Mouse (Mus musculus) heart, postnatal 0 days (tissue): ENCODE measurements at regions not wholly inside any gene's neighbourhood (a gene's known extent, or its start where the extent isn't known, plus 50 kb on each side); places are given as distances from the start of the nearest gene placed in this dataset.

Source experiments
- ATAC-seq: fragments of 200-750 bp; cut with Nextera tagmentation; 2 replicates; pipeline ENCODE4 v1.8.0; 2017; ENCODE audit warnings: low read depth, moderate number of reproducible peaks, moderate library complexity; ENCODE audit not compliant: insufficient read depth
- DNase-seq: peaks from one replicate; pipeline ENCODE4 v3.0.0-alpha.2; 2016; ENCODE audit warnings: low spot score
- H3K27ac ChIP-seq: fragments of 300-500 bp; sonication (generic); 2 replicates; pipeline ENCODE4 v1.5.1; 2014; ENCODE audit warnings: low read depth, mild to moderate bottlenecking
- H3K27me3 ChIP-seq: fragments of 300-500 bp; sonication (generic); 2 replicates; pipeline ENCODE4 v1.6.1; 2014; ENCODE audit warnings: low read length, mixed read lengths; ENCODE audit not compliant: control insufficient read depth, insufficient read depth
- H3K36me3 ChIP-seq: fragments of 300-500 bp; sonication (generic); replicated peaks from 2 replicates; pipeline ENCODE4 v1.6.1; 2014; ENCODE audit warnings: low read length, mixed read lengths; ENCODE audit not compliant: control insufficient read depth, insufficient read depth
- H3K4me1 ChIP-seq: fragments of 300-500 bp; sonication (generic); 2 replicates; pipeline ENCODE4 v1.6.1; 2014; ENCODE audit warnings: antibody characterized with exemption; ENCODE audit not compliant: control insufficient read depth, insufficient read depth
- H3K4me2 ChIP-seq: fragments of 300-500 bp; sonication (generic); 2 replicates; pipeline ENCODE4 v1.6.1; 2014; ENCODE audit warnings: low read depth, mild to moderate bottlenecking, low read length, moderate library complexity
- H3K4me3 ChIP-seq: fragments of 300-500 bp; sonication (generic); 2 replicates; pipeline ENCODE4 v1.5.1; 2014; ENCODE audit warnings: low read depth, low read length
- H3K9ac ChIP-seq: fragments of 300-500 bp; sonication (generic); replicated peaks from 2 replicates; pipeline ENCODE4 v1.6.1; 2014; ENCODE audit warnings: low read depth, low read length, mixed read lengths
- H3K9me3 ChIP-seq: fragments of 300-500 bp; sonication (generic); replicated peaks from 2 replicates; pipeline ENCODE4 v1.6.1; 2016; ENCODE audit warnings: low read length; ENCODE audit not compliant: control insufficient read depth
- CTCF ChIP-seq: IDR thresholded peaks from 2 replicates; pipeline ENCODE4 v1.5.1; 2016; ENCODE audit warnings: antibody characterized with exemption, control low read depth, low read depth
- EP300 ChIP-seq: IDR thresholded peaks from 2 replicates; pipeline ENCODE4 v1.6.1; 2016; ENCODE audit warnings: antibody characterized with exemption, low read depth
- WGBS: fragments of 180-500 bp; shearing (Covaris S2); extraction: QIAGEN DNeasy Blood & Tissue Kit; methylation state at CpG from one replicate; pipeline ENCODE4 v1.1.7; 2014; 5-methylcytosine and 5-hydroxymethylcytosine counted together

GRCm38 (mm10) chr9:31971801-31972628 is 58.8 kb upstream of the Barx2 start:
- Histone ChIP-seq H3K9ac (no peak overlapping the region), H3K36me3 (no peaks in the 10 kb centered on the region), H3K27me3 (no peaks in the 10 kb centered on the region), H3K4me2 (peak overlapping the region; percentile 33), H3K9me3 (no peaks in the 10 kb centered on the region), H3K4me1 (peaks cover 4% of the 10 kb centered on the region), H3K4me3 (no peak overlapping the region), H3K27ac (peak overlapping the region; percentile 77)
- ATAC-seq (peak; percentile 95), DNase-seq (peak; percentile 90)
- TF ChIP-seq EP300 = peak; percentile 85; the same call in 1 of the 2 replicates
- peak; percentile 97 for TF ChIP-seq CTCF
- 7% methylated on average over 7 of the region's 7 CpGs for WGBS

GRCm38 (mm10) chr9:31972629-31972993 is 59.3 kb upstream of the Barx2 start:
- WGBS = 45% methylated on average over 6 of the region's 6 CpGs
- H3K9me3 ChIP-seq = no peaks in the 10 kb centered on the region
- no peaks in the 10 kb centered on the region for H3K36me3 ChIP-seq
- H3K27ac ChIP-seq = peak overlapping the region; percentile 77
- 0 out of 2 replicates have a peak overlapping the region, but pooled peaks have one; percentile 3 for H3K9ac ChIP-seq
- no peaks in the 10 kb centered on the region for H3K27me3 ChIP-seq
- H3K4me1 ChIP-seq = peaks cover 4% of the 10 kb centered on the region
- ATAC-seq = no peak
- H3K4me3 ChIP-seq = no peak overlapping the region
- no peak for DNase-seq
- 0 out of 2 replicates have a peak overlapping the region, but pooled peaks have one; percentile 33 for H3K4me2 ChIP-seq
- no peak for TF ChIP-seq CTCF
- no peak for TF ChIP-seq EP300

- no peak overlapping the region for H3K9ac ChIP-seq
- no peak overlapping the region for H3K27ac ChIP-seq
- TF ChIP-seq CTCF (no peak), EP300 (no peak)
- no peaks in the 10 kb centered on the region for H3K9me3 ChIP-seq
- DNase-seq (no peak), ATAC-seq (no peak)
- 70% methylated on average over 2 of the region's 2 CpGs for WGBS
- H3K27me3 ChIP-seq = no peaks in the 10 kb centered on the region
- H3K4me3 ChIP-seq = no peak overlapping the region
- H3K36me3 ChIP-seq = no peaks in the 10 kb centered on the region
- peaks cover 15% of the 10 kb centered on the region for H3K4me1 ChIP-seq
- H3K4me2 ChIP-seq = no peak overlapping the region
Measured at GRCm38 (mm10) chr9:31976191-31976590, 62.9 kb upstream of the Barx2 start.

- Histone ChIP-seq H3K27me3 (no peaks in the 10 kb centered on the region), H3K9ac (no peak overlapping the region), H3K4me2 (no peak overlapping the region), H3K9me3 (no peaks in the 10 kb centered on the region), H3K4me3 (no peak overlapping the region), H3K36me3 (no peaks in the 10 kb centered on the region), H3K27ac (no peak overlapping the region), H3K4me1 (peaks cover 12% of the 10 kb centered on the region)
- DNase-seq = no peak
- ATAC-seq = no peak
- no peak for TF ChIP-seq EP300
- no peak for TF ChIP-seq CTCF
- 99% methylated on average over 2 of the region's 2 CpGs for WGBS
Measured at GRCm38 (mm10) chr9:31978071-31978470, 64.8 kb upstream of the Barx2 start.

- Histone ChIP-seq H3K27ac (peak overlapping the region; percentile 43), H3K4me3 (no peak overlapping the region), H3K27me3 (no peaks in the 10 kb centered on the region), H3K36me3 (no peaks in the 10 kb centered on the region), H3K4me2 (no peak overlapping the region), H3K4me1 (peaks cover 22% of the 10 kb centered on the region), H3K9ac (no peak overlapping the region), H3K9me3 (no peaks in the 10 kb centered on the region)
- ATAC-seq (no peak), DNase-seq (no peak)
- TF ChIP-seq EP300 (no peak), CTCF (no peak)
- 58% methylated on average over 3 of the region's 3 CpGs for WGBS
Measured at GRCm38 (mm10) chr9:31979211-31979610, 65.9 kb upstream of the Barx2 start.

GRCm38 (mm10) chr9:31980459-31980858 is 67.2 kb upstream of the Barx2 start:
- H3K4me3 ChIP-seq = no peak overlapping the region
- WGBS = 38% methylated on average over 5 of the region's 5 CpGs

More at GRCm38 (mm10) chr9:31980459-31980858, 67.2 kb upstream of the Barx2 start:
- DNase-seq (peak; percentile 83), ATAC-seq (peak; percentile 85)
- Histone ChIP-seq H3K36me3 (no peaks in the 10 kb centered on the region), H3K4me1 (peaks cover 23% of the 10 kb centered on the region), H3K4me2 (peak overlapping the region; percentile 44), H3K9ac (no peak overlapping the region), H3K9me3 (no peaks in the 10 kb centered on the region), H3K27me3 (no peaks in the 10 kb centered on the region), H3K27ac (peak overlapping the region; percentile 83)
- TF ChIP-seq CTCF (no peak), EP300 (peak; percentile 44; the same call in 1 of the 2 replicates)
